Mouse (Mus musculus) brain, embryonic 18.5 days (tissue): Measurements from ENCODE around the gene Gm47289.

ENCODE experiments used
- DNase-seq: peaks from one replicate; pipeline ENCODE4 v3.0.0-alpha.2; 2012; ENCODE audit warnings: low read depth, low spot score

Gm47289 gene

DNA sequence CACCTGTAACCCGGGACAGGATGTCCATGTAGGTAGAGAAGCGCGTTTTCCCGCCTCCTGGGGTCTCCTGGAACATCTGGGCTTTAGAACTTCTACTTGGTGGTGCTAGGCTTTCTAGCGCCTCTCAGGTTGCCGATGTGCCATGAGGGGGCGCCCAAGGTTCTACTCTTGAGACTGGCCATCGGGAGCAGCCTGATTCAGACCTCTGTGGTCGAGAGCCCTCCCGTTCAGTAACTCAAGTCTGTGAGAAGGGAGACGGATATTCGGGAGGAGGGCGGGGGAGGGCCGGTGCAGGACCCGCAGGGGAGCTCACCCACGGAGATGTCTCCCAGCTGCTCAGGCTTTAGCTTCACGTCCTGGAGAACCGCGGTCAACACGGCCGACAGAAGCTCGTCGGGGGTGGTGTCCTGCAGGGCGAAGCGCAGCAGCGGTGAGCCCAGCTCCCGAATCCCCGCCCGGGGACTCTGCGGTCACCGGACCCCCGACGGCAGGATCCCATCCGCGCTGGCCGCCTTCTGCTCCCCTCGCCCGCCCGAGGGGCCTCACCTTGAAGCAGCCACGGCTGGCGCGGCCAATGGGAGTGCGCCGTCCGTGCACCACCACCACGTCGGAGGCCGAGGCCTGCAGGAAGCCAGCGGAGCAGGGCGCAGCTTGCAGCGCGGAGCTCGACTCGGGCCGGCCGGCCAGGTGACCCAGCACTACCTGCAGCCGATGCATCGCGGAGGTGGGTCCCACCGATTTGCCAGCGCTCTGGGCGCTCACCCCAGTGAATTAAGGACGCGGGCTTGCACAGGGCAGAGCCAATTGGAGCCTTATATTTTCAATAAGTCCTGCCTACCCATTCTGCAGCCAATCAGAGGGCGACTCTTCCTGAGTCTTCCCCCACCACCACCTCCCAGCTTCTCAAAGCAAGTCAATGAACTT lies 2.4 kb upstream of the Gm47289 start, which contains the start of gene Acaa1b:
Gene Acaa1b (minus strand): TSS at position 816 of the 924 bp plus-strand sequence.
- DNase-seq: peak; percentile 26

DNA sequence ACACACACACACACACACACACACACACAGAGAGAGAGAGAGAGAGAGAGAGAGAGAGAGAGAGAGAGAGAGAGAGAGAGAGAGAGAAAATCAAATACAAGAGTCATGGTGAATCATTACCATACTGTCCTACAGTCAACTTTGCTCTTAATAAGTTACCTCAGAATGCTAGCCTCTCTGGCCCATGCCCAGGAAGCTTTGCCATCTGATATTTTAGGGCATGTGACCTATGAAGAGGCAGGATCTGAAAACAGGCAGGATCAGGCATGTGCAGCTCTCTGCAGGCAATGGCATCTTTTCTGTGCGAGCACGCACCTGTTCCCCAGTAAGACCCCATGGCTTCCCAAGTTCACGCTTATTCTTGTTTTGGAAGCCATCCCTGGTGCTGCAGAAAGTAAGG lies 1.7 kb downstream of the Gm47289 start:
- DNase-seq: no peak

DNA sequence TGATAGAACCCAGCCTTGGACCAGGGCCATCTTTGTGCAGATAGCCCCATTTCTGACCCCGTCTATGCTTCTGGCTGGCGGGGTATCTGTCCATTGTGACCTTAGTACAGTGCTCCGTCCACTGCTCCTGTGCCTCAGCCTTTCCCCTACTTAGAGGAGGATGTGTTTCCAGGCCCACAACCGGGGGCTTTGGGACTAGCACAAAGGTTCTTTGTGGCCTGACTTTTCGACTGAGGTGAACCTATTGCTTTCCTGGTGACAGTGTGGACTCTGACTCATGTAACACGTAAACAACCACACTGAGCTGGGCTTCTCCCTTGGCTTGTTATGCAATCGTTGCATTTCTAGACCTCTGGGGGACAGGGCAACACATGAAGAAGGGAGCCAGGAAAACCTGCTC lies 5.8 kb downstream of the Gm47289 start:
- no peak for DNase-seq

DNA sequence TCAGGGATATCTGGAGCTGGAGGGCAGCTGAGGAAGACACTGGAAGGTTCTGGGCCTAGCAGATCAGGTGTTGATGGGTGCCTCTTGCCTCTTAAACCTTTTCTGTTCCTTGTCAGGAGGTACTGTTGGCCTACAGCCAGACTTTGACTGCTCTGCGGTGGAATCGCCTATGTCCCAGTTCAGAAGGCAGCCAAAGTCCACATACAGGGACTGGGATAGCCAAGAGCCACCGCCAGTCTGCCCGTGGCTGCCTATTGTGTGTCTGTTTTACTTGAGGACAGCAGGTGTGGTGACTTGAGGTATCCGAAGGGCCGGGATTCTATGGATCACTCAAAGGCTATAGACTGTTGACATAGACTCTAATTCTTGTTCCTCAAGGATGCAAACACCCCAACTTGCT lies 6.6 kb downstream of the Gm47289 start:
- no peak for DNase-seq

DNA sequence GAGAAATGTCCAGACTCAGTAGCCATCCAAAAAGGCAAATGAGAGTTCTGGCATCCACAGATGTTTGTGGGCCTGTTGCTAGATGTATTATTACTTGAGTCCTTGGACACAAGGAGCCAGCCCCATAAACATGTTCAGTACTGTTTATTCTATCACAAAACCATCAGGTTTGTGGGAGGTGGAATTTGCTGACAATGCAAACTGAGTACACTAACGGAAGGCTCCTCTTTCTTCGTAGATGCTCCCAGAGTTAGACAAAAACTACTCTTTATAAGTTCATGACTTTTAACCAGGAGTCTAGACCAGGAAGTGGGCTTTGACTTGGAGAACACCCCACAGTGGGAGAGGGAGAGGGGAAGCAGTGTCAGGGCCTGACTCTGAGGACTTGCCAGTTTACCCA lies 8.6 kb downstream of the Gm47289 start:
- DNase-seq: no peak

DNA sequence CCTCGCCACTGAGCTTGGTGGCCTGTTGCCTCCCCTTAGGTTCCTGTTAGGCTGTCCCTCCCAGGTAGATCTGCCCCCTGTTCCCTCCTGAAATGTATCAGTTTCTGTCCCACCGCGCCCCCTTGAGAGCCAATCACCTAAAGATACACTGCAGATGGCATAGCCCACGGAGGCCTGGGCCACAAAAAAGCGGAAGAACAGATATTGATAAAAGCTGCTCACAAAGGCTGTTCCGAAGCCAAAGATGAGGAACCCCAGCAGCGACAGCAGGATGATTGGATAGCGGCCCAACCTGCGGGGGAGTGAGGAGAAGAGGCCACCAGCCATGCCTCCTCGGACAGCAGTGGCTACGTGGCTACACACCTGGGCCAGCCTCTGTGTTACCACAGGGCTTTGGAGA lies 20.3 kb downstream of the Gm47289 start:
- DNase-seq: no peak

DNA sequence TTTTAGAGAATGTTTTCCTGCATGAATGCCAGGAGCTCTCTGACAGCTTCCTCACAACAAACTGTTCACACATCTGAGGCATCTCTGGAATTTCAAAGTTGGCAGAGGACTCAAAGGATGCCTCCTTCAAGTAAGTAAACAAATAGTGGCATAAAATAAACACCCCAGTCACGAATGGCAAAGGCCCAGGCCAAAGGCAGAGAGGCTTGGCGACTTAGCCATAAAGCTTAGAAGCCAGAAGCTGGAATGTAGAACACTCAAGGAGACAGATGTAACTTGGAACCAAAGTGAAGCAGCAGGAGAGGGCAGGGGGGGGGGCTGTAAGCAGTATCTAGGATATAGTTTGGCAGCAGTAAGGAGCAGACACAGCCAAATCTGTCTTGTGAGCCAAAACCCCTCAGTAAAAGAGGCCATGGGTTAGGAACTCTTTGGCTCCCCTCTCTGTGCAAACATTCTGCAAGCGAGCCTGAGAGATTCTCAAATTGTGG lies 22.3 kb downstream of the Gm47289 start:
- DNase-seq: peak; percentile 14

DNA sequence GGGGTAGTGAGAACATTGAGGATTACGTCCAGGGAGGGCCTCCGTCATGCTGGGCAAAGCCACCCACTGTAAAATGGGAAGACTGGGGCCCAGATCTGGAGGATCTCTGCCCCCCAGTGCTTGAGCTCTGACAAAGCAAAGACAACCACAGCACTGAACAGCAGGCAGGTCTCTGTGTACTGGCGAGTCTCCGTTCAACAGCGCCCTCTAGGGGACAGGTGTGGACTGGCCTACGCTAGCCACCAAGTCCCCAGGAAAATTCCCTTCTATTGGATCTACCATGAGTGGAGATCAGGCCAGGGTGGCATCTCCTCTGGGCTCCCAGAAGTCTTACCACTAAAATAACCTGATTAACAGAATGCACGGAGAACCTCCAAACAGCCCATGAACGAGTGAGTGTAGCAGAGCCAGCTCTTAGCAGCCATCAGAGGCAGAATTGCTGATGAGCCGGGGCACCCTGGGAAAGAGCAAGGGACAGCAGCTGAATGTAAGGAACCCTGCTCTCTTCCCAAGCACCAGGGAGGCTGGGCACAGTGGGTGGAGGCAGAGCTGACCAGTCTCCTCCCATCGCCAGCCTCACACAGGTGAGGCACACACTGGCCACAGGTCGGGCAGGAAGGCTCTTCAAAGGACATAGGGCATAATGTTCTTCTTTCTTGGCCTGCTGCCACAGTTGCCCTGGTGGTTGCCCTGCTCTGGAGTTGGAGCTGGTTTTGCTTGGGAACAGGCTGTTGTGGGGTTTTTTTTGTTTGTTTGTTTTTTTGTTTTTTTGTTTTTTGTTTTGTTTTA lies 33.4 kb downstream of the Gm47289 start:
- DNase-seq: no peak

DNA sequence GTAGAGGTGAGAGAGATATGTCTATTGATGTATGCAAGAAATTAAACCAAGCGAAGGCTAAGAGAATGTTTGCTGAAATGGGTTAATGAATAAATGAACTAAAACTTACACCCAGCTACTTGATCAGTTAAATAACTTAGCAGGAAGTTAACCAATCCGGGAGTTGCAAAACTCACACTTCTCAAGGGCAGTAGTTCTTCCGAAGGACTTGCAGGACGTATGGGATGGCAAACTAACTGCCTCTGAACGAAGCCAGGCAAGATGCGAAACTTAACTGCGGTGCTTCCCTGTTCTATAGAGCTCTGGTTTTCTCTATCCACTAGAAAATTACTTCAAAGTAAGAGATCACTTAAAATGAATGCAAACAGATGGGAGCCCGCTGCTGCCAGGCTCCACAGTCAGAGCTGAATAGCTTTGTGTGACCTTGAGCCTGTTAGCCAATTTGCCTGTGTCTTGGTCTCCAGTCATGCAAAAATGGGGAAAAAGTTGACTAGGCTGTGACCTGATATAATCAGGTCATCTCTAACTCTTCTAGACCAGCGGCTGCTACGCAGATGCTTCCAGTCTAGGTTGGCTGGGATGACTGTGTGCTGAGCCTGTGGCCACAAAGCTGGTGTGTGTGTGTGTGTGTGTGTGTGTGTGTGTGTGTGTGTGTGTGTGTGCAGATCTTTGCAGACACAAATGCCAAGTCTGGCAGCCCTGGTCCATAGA lies 40.3 kb downstream of the Gm47289 start:
- no peak for DNase-seq

DNA sequence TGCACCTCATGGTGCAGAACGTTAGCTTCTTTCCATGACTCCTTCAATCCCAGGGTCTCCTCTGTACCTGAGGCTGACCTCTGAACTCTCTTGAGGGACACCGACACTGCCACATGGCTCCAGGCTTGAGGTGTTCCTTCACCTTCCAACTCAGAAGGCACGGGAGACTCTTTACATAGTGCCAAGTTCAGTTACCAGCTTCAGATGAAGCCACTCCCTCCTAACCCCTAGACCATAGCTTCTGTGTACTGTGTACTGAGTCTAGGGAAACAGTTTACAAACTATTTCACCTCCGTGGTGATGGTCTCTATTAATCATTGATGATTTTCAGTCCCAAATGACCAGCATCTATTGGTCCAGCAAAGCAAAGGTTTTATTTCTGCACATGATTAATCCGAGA lies 42.7 kb downstream of the Gm47289 start:
- no peak for DNase-seq

DNA sequence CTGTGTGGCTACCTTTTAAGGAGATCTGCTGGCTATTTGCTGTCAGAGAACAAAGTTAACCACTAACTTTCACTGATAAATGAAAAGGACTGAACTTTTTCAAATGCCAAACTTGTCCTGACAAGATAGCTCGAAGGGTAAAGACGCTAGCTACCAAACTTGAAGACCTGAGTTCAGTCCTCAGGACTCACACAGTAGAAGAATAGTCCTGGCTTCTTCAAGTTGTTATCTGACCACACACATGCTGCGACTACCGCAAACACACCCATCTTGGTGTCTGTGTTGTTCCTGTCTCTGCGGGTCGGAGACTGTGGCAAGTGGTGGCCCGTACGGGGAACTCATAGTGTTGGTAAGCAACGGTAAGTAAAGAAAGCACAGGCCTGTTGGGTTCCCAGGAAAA lies 44.7 kb downstream of the Gm47289 start:
- no peak for DNase-seq

DNA sequence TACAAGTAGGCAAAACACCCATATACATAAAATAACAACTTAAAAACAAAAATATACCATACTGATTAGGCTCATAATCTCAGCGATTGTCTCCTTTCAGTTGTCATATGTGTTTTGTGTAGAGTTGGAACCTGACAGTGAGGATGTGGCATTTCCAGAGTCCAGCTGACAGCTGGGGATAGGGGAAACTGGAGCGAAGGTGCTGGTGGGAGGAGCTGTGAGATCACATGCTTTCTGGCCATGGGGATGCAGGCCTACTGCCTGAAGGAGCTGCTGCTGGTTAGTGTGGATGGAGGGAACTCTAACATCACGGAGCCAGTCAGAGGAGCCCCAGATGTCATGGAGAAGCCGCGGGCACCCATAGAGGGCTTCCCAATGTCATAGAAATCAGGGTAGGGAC lies 46.8 kb downstream of the Gm47289 start:
- no peak for DNase-seq

DNA sequence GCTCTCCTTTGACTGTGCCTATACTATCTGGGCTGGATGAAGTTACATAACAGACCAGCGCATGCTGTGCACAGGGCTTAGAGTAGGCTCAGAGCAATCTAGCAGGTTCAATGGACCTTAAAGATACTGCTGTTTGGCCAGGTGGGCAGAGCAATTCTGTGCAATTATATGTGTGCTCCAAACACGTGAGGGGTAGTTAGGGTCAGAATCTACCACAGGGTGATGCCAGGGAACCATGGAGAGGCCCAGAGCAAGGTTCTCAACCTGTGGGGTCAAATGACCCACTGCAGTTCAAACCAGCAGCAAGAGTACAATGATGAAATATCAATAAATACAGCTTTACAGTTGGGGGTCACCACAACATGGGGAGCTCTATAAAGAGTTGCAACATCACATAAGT lies 47.7 kb downstream of the Gm47289 start:
- no peak for DNase-seq

DNA sequence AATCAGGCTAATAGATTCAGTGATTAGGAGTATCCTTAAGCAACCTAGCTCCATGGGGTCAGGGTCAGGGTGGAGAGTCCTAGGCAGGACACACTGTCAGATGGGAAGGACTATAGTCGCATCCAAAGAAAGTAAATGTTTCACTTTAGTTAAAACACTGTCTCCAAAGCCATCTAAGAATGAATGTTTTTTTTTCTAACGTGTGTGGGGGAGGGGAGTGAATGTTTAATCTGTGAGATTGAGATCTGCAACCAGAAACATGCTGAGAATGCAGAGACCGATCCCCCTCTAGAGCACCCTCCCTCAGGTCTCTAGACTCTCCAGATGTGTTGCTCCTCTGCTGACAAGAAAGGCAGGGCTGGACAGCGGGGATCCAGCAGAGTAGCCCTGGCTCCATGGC lies 48.2 kb downstream of the Gm47289 start:
- no peak for DNase-seq

DNA sequence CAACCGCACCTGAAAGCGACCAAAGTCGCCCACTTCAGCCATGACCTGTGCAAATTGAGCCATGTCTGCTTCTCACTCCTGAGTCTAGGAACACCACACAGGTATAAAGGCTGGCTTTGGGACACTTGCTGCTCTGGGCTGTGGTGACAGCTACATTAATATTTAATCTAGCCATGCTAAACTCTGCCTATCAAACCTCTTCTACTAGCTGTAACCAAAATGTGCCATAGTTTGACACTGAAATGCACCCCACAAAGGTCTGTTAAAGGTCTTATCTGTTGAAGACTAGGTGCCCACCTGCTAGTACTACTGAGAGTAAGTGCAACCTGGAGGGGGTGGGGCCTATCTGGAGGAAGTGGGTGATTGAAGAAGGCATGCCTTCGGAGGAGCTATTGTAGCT lies 50.0 kb downstream of the Gm47289 start, which contains the start of gene Slc22a13:
Gene Slc22a13 (minus strand): TSS at position 101 of the 400 bp plus-strand sequence.
- no peak for DNase-seq
